Mouse (Mus musculus): ENCODE measurements at regions not wholly inside any gene's neighbourhood (a gene's known extent, or its start where the extent isn't known, plus 50 kb on each side); places are given as distances from the start of the nearest gene placed in this dataset.

DNA sequence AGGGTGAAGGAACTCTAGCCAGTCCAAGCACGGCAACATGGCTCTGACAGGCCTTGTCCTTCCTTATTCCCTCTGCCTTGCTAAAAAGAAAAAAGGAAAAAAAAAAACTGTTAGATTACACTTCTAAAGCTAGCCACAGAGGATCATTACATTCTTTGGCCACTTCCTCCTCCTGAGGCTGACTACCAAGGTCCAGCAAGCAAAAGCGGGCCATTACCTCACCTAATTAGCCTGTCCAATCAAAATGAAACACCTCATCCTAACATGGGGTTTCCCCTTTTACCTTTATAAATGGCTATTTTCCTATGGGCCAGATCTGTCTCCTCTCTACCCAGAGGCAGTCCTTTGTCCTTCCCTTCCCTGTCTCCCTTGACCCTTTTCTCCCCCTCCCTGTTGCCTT is 102.2 kb downstream of the Pih1h3b start:
- Histone ChIP-seq H3K9me3 (no peaks in the 10 kb centered on the region), H3K4me1 (no peaks in the 10 kb centered on the region), H3K4me3 (replicated peaks) (no peak overlapping the region), H3K27me3 (replicated peaks) (peaks cover 9% of the 10 kb centered on the region), H3K36me3 (replicated peaks; ENCODE audit: low read length) (no peaks in the 10 kb centered on the region)
- TF ChIP-seq FLI1 (IDR thresholded peaks at IDR 0.05; ENCODE audit: low read length) = no peak
- no peak for TF ChIP-seq GATA1 (IDR thresholded peaks at IDR 0.05; ENCODE audit: borderline replicate concordance, low read length)

DNA sequence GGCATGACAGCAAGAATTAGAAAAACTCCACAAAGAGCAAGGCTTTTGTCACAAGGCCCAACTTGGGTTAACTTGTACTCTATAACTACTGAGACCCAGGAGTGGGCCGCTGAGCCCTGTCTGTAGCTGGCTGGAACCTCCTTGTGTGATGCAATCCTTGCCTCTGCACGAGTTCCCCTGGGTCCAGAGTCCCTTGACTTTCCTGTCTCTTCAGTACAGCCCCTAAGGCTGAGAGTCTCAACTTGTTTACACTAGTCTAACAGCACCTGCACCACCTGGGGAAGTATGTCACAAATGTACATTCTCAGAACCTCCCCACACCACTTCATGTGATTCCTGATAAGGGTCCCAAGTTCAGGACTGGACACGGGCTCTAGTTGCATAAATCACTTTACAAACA is 103.3 kb downstream of the Pih1h3b start:
- Histone ChIP-seq H3K36me3 (replicated peaks; ENCODE audit: low read length) (no peaks in the 10 kb centered on the region), H3K27me3 (replicated peaks) (peaks cover 9% of the 10 kb centered on the region), H3K4me1 (no peaks in the 10 kb centered on the region), H3K4me3 (replicated peaks) (no peak overlapping the region), H3K9me3 (no peaks in the 10 kb centered on the region)
- TF ChIP-seq FLI1 (IDR thresholded peaks at IDR 0.05; ENCODE audit: low read length) (no peak), GATA1 (IDR thresholded peaks at IDR 0.05; ENCODE audit: borderline replicate concordance, low read length) (no peak)

GRCm38 (mm10) chrX:140179850-140180249 is 117.2 kb downstream of the Pih1h3b start:
- no peak overlapping the region for H3K4me3 ChIP-seq (replicated peaks)
- no peaks in the 10 kb centered on the region for H3K9me3 ChIP-seq
- TF ChIP-seq FLI1 (IDR thresholded peaks at IDR 0.05; ENCODE audit: low read length) = no peak
- no peak for TF ChIP-seq GATA1 (IDR thresholded peaks at IDR 0.05; ENCODE audit: borderline replicate concordance, low read length)
- no peaks in the 10 kb centered on the region for H3K4me1 ChIP-seq
- H3K27me3 ChIP-seq (replicated peaks) = peaks cover 18% of the 10 kb centered on the region
- H3K36me3 ChIP-seq (replicated peaks; ENCODE audit: low read length) = no peaks in the 10 kb centered on the region

- Histone ChIP-seq H3K4me1 (no peaks in the 10 kb centered on the region), H3K4me3 (replicated peaks) (no peak overlapping the region), H3K9me3 (no peaks in the 10 kb centered on the region), H3K27me3 (replicated peaks) (peaks cover 9% of the 10 kb centered on the region), H3K36me3 (replicated peaks; ENCODE audit: low read length) (no peaks in the 10 kb centered on the region)
- TF ChIP-seq FLI1 (IDR thresholded peaks at IDR 0.05; ENCODE audit: low read length) (no peak), GATA1 (IDR thresholded peaks at IDR 0.05; ENCODE audit: borderline replicate concordance, low read length) (no peak)
Observed at GRCm38 (mm10) chrX:140183003-140183402, 120.3 kb downstream of the Pih1h3b start.

DNA sequence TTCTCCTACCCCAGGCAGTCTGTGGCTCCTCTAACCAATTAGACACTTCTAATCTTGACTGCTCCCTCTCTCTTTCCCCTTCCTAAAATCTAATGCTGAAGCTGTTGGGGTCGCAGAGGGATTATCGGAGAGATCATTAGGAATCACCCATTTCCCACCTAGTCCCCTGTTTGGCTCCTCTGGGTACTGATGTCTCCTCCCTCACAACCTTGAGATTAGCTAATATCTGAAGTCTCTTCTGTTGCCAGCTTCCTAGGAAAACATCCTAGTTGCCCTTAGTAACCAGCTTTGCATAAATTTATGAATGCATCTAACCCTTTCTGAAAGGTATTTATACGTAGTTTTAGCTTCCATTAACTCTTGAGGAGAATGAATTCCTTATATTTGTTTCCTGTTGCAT is 138.4 kb upstream of the Frmpd3 start:
- Histone ChIP-seq H3K4me1 (no peaks in the 10 kb centered on the region), H3K9me3 (no peaks in the 10 kb centered on the region), H3K27me3 (replicated peaks) (peaks cover 12% of the 10 kb centered on the region), H3K36me3 (replicated peaks; ENCODE audit: low read length) (no peaks in the 10 kb centered on the region), H3K4me3 (replicated peaks) (no peak overlapping the region)
- TF ChIP-seq GATA1 (IDR thresholded peaks at IDR 0.05; ENCODE audit: borderline replicate concordance, low read length) (no peak), FLI1 (IDR thresholded peaks at IDR 0.05; ENCODE audit: low read length) (no peak)

DNA sequence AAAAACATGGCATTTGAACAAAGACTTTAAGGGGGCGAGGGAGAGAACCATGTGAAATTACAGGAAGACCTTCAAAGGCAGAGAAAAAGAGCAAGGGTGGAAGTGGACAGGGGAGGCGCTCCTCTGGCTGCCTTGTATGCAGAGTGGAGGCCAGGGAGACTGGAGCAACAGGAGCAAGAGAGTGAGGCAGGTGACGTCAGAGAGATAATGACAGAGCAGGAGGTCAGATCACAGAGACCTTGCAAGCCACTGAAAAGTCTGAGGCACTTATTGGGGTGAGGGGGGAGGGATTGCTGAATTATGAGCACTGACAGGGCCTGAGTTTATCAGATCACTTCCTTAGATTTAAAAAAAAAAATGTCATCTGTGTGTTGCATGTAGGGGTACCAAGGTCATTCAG is 133.3 kb upstream of the Frmpd3 start:
- Histone ChIP-seq H3K9me3 (no peaks in the 10 kb centered on the region), H3K36me3 (replicated peaks; ENCODE audit: low read length) (no peaks in the 10 kb centered on the region), H3K27me3 (replicated peaks) (peaks cover 12% of the 10 kb centered on the region), H3K4me3 (replicated peaks) (no peak overlapping the region), H3K4me1 (no peaks in the 10 kb centered on the region)
- no peak for TF ChIP-seq FLI1 (IDR thresholded peaks at IDR 0.05; ENCODE audit: low read length)
- TF ChIP-seq GATA1 (IDR thresholded peaks at IDR 0.05; ENCODE audit: borderline replicate concordance, low read length) = no peak

GRCm38 (mm10) chrX:140212644-140213361 is 129.3 kb upstream of the Frmpd3 start:
- H3K4me3 ChIP-seq (replicated peaks) = no peak overlapping the region
- no peaks in the 10 kb centered on the region for H3K4me1 ChIP-seq
- no peaks in the 10 kb centered on the region for H3K9me3 ChIP-seq
- peaks cover 13% of the 10 kb centered on the region for H3K27me3 ChIP-seq (replicated peaks)
- no peak for TF ChIP-seq GATA1 (IDR thresholded peaks at IDR 0.05; ENCODE audit: borderline replicate concordance, low read length)
- no peak for TF ChIP-seq FLI1 (IDR thresholded peaks at IDR 0.05; ENCODE audit: low read length)
- no peaks in the 10 kb centered on the region for H3K36me3 ChIP-seq (replicated peaks; ENCODE audit: low read length)

- Histone ChIP-seq H3K9me3 (no peaks in the 10 kb centered on the region), H3K27me3 (replicated peaks) (peaks cover 15% of the 10 kb centered on the region), H3K4me1 (no peaks in the 10 kb centered on the region), H3K36me3 (replicated peaks; ENCODE audit: low read length) (no peaks in the 10 kb centered on the region), H3K4me3 (replicated peaks) (no peak overlapping the region)
- no peak for TF ChIP-seq GATA1 (IDR thresholded peaks at IDR 0.05; ENCODE audit: borderline replicate concordance, low read length)
- TF ChIP-seq FLI1 (IDR thresholded peaks at IDR 0.05; ENCODE audit: low read length) = no peak
Observed at GRCm38 (mm10) chrX:140214198-140214849, 127.7 kb upstream of the Frmpd3 start.

GRCm38 (mm10) chrX:140255790-140256189 is 86.3 kb upstream of the Frmpd3 start:
- H3K4me1 ChIP-seq = no peaks in the 10 kb centered on the region
- H3K9me3 ChIP-seq = no peaks in the 10 kb centered on the region
- no peak overlapping the region for H3K4me3 ChIP-seq (replicated peaks)
- peaks cover 10% of the 10 kb centered on the region for H3K27me3 ChIP-seq (replicated peaks)
- no peaks in the 10 kb centered on the region for H3K36me3 ChIP-seq (replicated peaks; ENCODE audit: low read length)
- TF ChIP-seq GATA1 (IDR thresholded peaks at IDR 0.05; ENCODE audit: borderline replicate concordance, low read length) (no peak), FLI1 (IDR thresholded peaks at IDR 0.05; ENCODE audit: low read length) (no peak)

DNA sequence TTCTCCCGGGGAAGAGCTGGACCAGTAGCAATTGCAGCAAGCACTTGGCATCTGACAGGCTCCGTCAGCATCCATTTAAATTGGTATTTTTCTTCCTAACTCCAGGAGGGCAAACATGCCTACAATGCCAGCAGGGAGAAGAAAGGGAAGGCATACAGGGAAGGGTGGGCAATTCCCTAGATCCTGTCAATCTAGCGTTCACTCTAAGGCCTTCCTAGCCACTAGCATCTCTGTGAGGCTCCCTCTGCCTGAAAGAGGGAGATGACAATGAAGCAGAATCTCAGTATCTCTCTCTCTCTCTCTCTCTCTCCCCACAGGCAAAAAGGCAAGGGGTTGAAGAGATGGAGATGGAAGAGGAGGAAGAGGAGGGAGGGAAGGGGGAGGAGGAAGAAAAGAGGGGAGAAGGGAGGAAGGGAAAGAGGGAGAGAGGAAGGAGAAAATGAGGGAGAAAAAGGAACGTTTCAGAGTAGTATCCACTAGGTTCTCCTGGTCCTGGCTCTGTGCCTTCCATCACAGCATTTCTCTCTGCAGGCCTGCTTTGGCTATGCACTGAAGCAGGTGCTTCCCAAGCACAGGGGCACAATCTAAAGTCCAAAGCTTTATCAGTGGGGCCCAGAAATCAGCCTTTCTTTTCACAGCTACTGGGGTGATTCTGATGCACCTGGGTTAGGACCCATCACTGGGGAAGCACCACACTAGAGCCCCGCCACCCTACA is 72.2 kb upstream of the Frmpd3 start:
- H3K4me1 ChIP-seq = no peaks in the 10 kb centered on the region
- H3K9me3 ChIP-seq = no peaks in the 10 kb centered on the region
- H3K27me3 ChIP-seq (replicated peaks) = peaks cover 32% of the 10 kb centered on the region
- no peaks in the 10 kb centered on the region for H3K36me3 ChIP-seq (replicated peaks; ENCODE audit: low read length)
- TF ChIP-seq GATA1 (IDR thresholded peaks at IDR 0.05; ENCODE audit: borderline replicate concordance, low read length) (no peak), FLI1 (IDR thresholded peaks at IDR 0.05; ENCODE audit: low read length) (no peak)
- H3K4me3 ChIP-seq (replicated peaks) = no peak overlapping the region

All from megakaryocyte, embryonic 14.5 days (primary cell).